Mouse (Mus musculus): ENCODE results near the gene Gp9. TPM values are rescaled to one million over a fixed set of nuclear protein-coding genes. Genes with fewer than 3 reads are reported as not detected.
"Not testable (repeated sequence)": the region's sequence is repeated elsewhere in the genome, so short reads cannot be mapped to it uniquely, and the experiment has no call there.

Gp9 gene
- polyA plus RNA-seq, 1 experiment from 2014 or later: 1.1 TPM

- Histone ChIP-seq H3K36me3 (peaks cover 10% of the 10 kb centered on the region; the same call in 1 of the 2 replicates), H3K4me3 (no peak overlapping the region), H3K27me3 (no peaks in the 10 kb centered on the region), H3K4me1 (replicated peaks) (no peaks in the 10 kb centered on the region), H3K9ac (no peak overlapping the region), H3K4me2 (no peak overlapping the region), H3K27ac (replicated peaks) (no peak overlapping the region), H3K9me3 (no peaks in the 10 kb centered on the region)
- no peak for ATAC-seq (ENCODE audit: low read depth)
- 90% methylated on average over 4 of the region's 4 CpGs for WGBS
These were observed 22.7 kb upstream of the Gp9 start for GRCm38 (mm10) chr6:87755196-87755595.

- no peak for ATAC-seq (ENCODE audit: low read depth)
- H3K36me3 ChIP-seq: peaks cover 10% of the 10 kb centered on the region; the same call in 1 of the 2 replicates
- H3K4me3 ChIP-seq: no peak overlapping the region
- H3K27me3 ChIP-seq: no peaks in the 10 kb centered on the region
- no peak overlapping the region for H3K27ac ChIP-seq (replicated peaks)
- no peaks in the 10 kb centered on the region for H3K9me3 ChIP-seq
- no peak overlapping the region for H3K9ac ChIP-seq
- no peaks in the 10 kb centered on the region for H3K4me1 ChIP-seq (replicated peaks)
- H3K4me2 ChIP-seq: no peak overlapping the region
- WGBS: 89% methylated on average over 8 of the region's 8 CpGs
These were observed 21.0 kb upstream of the Gp9 start for GRCm38 (mm10) chr6:87756896-87757295.

DNA sequence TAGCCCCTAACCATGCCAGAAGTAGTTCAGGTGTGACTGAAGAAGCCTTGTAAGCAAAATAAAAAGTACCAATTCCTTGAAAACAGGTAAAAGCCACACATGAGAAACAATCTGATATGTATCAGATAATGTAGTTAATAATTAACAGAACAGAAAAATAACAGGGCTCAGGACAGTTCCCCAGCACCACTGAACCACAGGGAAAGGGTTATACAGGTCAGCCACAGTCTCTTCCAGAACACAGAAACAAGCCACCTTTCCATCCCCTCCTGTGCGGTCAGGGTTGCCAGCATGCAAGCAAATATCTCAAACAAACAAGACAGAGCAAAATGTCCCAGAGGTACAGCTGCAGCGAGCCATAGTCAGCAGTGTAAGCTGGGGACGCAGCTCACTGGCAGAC lies 18.5 kb upstream of the Gp9 start:
- Histone ChIP-seq H3K9me3 (no peaks in the 10 kb centered on the region; the same call in 1 of the 2 replicates), H3K4me2 (no peak overlapping the region), H3K4me3 (no peak overlapping the region), H3K27me3 (no peaks in the 10 kb centered on the region), H3K4me1 (replicated peaks) (no peaks in the 10 kb centered on the region), H3K36me3 (peaks cover 10% of the 10 kb centered on the region; the same call in 1 of the 2 replicates), H3K9ac (no peak overlapping the region), H3K27ac (replicated peaks) (no peak overlapping the region)
- no peak for ATAC-seq (ENCODE audit: low read depth)
- 73% methylated on average over 3 of the region's 3 CpGs for WGBS

DNA sequence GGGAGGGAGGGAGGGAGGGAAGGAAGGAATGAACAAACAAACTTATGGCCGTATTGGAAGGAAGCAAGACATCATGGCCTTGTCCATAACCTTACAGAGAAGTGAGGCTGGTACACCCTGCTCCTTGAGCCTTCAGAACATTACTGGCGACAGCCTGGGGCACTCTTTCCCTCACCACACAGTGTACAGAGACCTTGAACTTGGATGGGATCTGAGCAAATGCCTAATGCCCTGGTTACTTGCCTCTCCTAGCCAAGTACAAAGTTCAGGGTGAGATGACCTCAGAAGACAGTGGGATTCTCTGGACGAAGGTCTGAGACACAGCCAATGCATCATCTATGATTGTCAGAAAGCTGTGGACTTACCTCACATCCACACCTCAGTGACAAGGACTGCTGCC lies 18.0 kb upstream of the Gp9 start:
- H3K4me1 ChIP-seq (replicated peaks): no peaks in the 10 kb centered on the region
- no peaks in the 10 kb centered on the region for H3K27me3 ChIP-seq
- no peak overlapping the region for H3K4me2 ChIP-seq
- H3K9me3 ChIP-seq: no peaks in the 10 kb centered on the region; the same call in 1 of the 2 replicates
- H3K36me3 ChIP-seq: peaks cover 7% of the 10 kb centered on the region; the same call in 1 of the 2 replicates
- no peak overlapping the region for H3K27ac ChIP-seq (replicated peaks)
- 72% methylated on average over 3 of the region's 3 CpGs for WGBS
- ATAC-seq (ENCODE audit: low read depth): no peak
- no peak overlapping the region for H3K9ac ChIP-seq
- no peak overlapping the region for H3K4me3 ChIP-seq

DNA sequence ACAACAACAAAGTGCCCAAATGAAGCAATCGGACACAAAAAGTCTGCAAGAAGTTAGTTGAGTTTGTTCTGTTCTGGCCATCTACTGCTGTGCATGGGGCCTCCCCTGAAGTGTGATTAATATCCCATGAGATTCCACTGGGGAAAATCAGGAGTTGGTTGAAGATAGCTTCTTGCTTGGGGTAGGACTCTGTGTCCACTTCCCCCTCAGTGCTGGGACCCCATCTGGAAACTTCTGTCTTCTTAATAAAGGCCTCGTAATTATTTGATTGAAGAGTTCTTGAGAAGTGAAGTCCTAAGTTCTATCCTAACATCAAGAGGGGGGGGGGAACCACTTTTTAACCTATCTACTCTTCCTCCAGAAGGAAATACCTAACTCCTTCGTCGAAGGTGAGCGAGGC lies 15.7 kb upstream of the Gp9 start:
- H3K27ac ChIP-seq (replicated peaks): no peak overlapping the region
- H3K27me3 ChIP-seq: no peaks in the 10 kb centered on the region
- 92% methylated on average over 5 of the region's 5 CpGs for WGBS
- H3K4me2 ChIP-seq: no peak overlapping the region
- H3K4me1 ChIP-seq (replicated peaks): no peaks in the 10 kb centered on the region
- no peak for ATAC-seq (ENCODE audit: low read depth)
- no peak overlapping the region for H3K9ac ChIP-seq
- no peak overlapping the region for H3K4me3 ChIP-seq
- H3K9me3 ChIP-seq: no peaks in the 10 kb centered on the region; the same call in 1 of the 2 replicates
- no peaks in the 10 kb centered on the region for H3K36me3 ChIP-seq

DNA sequence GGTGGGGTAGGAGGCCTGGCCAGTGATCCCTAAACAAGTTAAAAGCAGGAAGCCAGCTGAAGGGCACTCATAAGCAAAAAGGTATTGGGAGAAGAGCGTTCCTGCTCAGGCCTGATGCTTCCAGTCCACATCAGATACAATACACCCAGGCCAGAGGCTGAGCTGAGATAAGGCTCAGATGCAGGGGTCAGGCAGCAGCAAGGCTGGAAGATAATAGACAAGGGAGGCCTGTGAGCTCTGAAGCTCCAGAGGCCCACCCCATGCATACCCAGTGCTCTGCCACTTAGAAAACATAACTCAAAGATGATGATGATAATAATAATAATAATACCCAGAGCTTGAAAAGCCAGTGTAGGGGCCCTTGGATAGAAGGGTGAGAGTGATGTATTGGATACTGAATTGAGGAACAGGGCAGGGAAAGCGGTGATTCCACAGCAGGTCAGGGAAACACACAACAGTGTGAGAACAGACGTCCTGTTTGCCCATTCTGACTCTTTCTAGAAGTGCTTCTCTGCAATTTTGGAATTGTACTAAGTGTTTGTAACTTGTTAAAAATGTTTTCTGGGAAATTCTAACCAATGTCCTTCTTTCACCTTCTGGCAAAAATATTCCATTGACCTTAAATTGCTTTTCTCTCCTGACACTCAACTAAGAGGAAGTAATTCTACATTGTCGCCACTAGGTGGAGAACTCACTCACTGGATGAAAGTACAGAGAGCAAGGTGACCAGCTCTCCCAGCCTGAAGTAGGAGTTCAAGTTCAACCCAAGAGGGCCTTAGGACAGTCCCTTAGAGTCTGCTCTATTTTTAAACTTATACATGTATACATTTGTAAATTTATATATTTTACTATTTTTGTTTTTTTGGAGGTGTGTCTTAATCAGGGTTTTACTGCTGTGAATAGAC lies 14.2 kb upstream of the Gp9 start:
- Histone ChIP-seq H3K4me2 (no peak overlapping the region), H3K27me3 (no peaks in the 10 kb centered on the region), H3K9me3 (no peaks in the 10 kb centered on the region; the same call in 1 of the 2 replicates), H3K27ac (replicated peaks) (no peak overlapping the region), H3K9ac (no peak overlapping the region), H3K4me1 (replicated peaks) (no peaks in the 10 kb centered on the region), H3K4me3 (no peak overlapping the region), H3K36me3 (no peaks in the 10 kb centered on the region)
- 69% methylated on average over 4 of the region's 4 CpGs for WGBS
- no peak for ATAC-seq (ENCODE audit: low read depth)

GRCm38 (mm10) chr6:87764296-87764695 lies 13.6 kb upstream of the Gp9 start:
- not testable (repeated sequence) for H3K4me1 ChIP-seq (replicated peaks); H3K4me3 ChIP-seq; H3K9me3 ChIP-seq; H3K27ac ChIP-seq (replicated peaks); ATAC-seq (ENCODE audit: low read depth); H3K9ac ChIP-seq; H3K27me3 ChIP-seq; H3K4me2 ChIP-seq; H3K36me3 ChIP-seq
- 91% methylated on average over 2 of the region's 2 CpGs for WGBS

- no peak for ATAC-seq (ENCODE audit: low read depth)
- no peaks in the 10 kb centered on the region for H3K36me3 ChIP-seq
- WGBS: 54% methylated on average over 8 of the region's 8 CpGs
- H3K9ac ChIP-seq: no peak overlapping the region
- H3K4me2 ChIP-seq: no peak overlapping the region
- H3K27me3 ChIP-seq: no peaks in the 10 kb centered on the region
- H3K4me3 ChIP-seq: no peak overlapping the region
- H3K4me1 ChIP-seq (replicated peaks): no peaks in the 10 kb centered on the region
- H3K27ac ChIP-seq (replicated peaks): no peak overlapping the region
- no peaks in the 10 kb centered on the region for H3K9me3 ChIP-seq
These were observed 7.2 kb upstream of the Gp9 start for GRCm38 (mm10) chr6:87770626-87771025.

- Histone ChIP-seq H3K27ac (replicated peaks) (no peak overlapping the region), H3K4me2 (no peak overlapping the region), H3K36me3 (no peaks in the 10 kb centered on the region), H3K27me3 (no peaks in the 10 kb centered on the region), H3K4me3 (no peak overlapping the region), H3K4me1 (replicated peaks) (no peaks in the 10 kb centered on the region), H3K9ac (no peak overlapping the region), H3K9me3 (no peaks in the 10 kb centered on the region)
- 60% methylated on average over 1 of the region's 1 CpGs for WGBS
- ATAC-seq (ENCODE audit: low read depth): no peak
These were observed 3.4 kb upstream of the Gp9 start for GRCm38 (mm10) chr6:87774466-87774865.

DNA sequence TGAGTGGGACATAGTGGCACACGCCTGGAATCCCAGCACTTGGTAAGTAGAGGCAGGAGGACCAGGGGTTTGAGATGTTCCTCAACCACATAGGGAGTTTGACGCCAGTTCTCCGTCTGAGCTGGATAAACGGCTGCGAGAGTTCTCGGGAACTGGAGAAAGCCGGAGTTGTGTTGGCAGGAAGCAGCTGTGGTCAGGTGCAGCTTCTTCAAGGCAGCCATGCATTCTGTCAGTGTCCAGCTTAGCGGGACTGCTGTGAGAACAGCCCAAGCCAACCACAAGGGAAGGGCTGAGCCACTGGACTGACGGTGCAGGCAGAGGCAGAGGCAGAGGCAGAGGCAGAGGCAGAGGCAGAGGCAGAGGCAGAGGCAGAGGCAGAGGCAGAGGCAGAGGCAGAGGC lies 3.0 kb upstream of the Gp9 start:
- Histone ChIP-seq H3K4me1 (replicated peaks) (no peaks in the 10 kb centered on the region), H3K4me2 (no peak overlapping the region), H3K36me3 (no peaks in the 10 kb centered on the region), H3K4me3 (no peak overlapping the region), H3K9ac (no peak overlapping the region), H3K27me3 (no peaks in the 10 kb centered on the region), H3K9me3 (no peaks in the 10 kb centered on the region), H3K27ac (replicated peaks) (no peak overlapping the region)
- ATAC-seq (ENCODE audit: low read depth): no peak
- 85% methylated on average over 9 of the region's 9 CpGs for WGBS

DNA sequence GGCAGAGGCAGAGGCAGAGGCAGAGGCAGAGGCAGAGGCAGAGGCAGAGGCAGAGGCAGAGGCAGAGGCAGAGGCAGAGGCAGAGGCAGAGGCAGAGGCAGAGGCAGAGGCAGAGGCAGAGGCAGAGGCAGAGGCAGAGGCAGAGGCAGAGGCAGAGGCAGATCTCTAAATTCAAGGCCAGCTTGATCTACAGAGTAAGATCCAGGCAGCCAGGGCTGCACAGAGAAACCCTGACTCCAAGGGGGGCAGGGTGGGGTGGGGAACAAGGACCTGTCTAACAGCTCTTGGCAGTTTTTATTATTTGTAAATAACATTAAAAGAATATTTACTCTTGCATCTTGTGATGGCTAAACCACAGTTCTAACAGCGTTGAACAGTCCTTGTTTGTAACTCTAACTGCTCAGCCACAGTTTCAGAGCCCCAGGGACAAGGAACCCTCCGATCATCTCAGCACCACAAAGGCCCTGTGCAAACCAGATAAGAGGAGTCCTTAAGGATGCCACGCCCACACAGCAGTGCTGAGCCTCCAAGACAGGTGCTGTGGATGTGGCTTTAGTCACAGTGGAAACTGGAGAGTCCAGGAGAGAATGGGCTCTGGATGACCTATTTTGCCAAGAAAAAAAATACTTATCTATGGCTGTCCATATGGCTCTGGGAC lies 2.2 kb upstream of the Gp9 start:
- Histone ChIP-seq H3K4me2 (no peak overlapping the region), H3K4me3 (no peak overlapping the region), H3K36me3 (no peaks in the 10 kb centered on the region), H3K9ac (no peak overlapping the region), H3K4me1 (replicated peaks) (no peaks in the 10 kb centered on the region), H3K27me3 (no peaks in the 10 kb centered on the region), H3K27ac (replicated peaks) (no peak overlapping the region), H3K9me3 (no peaks in the 10 kb centered on the region)
- no peak for ATAC-seq (ENCODE audit: low read depth)
- 76% methylated on average over 3 of the region's 3 CpGs for WGBS

DNA sequence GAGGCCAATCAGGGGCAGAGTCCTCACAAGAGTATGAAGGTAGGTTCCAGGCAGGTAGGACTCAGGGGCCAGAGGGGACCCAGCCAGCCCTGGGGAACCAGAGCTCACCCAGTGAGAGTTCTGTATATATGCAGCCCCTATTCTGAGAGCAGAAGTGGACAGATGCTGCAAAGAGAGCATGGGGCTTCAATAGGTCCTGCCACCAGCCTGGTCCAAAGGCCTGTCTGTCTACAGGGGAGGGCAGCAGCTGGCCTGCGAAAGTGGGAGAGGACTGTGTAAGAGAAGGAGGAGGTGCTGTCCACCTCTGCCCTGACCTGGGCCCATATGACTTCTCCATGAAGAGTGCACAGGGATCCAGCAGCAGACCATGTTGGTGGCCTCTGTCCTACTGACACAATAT lies 1.2 kb upstream of the Gp9 start:
- H3K4me3 ChIP-seq: no peak overlapping the region
- no peak overlapping the region for H3K4me2 ChIP-seq
- no peak overlapping the region for H3K27ac ChIP-seq (replicated peaks)
- H3K27me3 ChIP-seq: no peaks in the 10 kb centered on the region
- no peaks in the 10 kb centered on the region for H3K4me1 ChIP-seq (replicated peaks)
- H3K9ac ChIP-seq: no peak overlapping the region
- H3K36me3 ChIP-seq: no peaks in the 10 kb centered on the region
- WGBS: 89% methylated on average over 1 of the region's 1 CpGs
- H3K9me3 ChIP-seq: no peaks in the 10 kb centered on the region
- no peak for ATAC-seq (ENCODE audit: low read depth)
